Mouse (Mus musculus) cerebellum, adult (tissue): ENCODE results near the gene Fam50b.

Source experiments
- ATAC-seq: cut with Nextera tagmentation; 2 replicates; pipeline ENCODE4 v1.9.2; 2017; ENCODE audit warnings: mild to moderate bottlenecking, moderate library complexity, mixed read lengths; ENCODE audit not compliant: insufficient number of reproducible peaks, low FRiP score, low TSS enrichment

The Fam50b gene

GRCm38 (mm10) chr13:34734686-34735085, at the start of gene Fam50b:
Fam50b (plus strand) TSS chr13:34734850.
- ATAC-seq: no peak

GRCm38 (mm10) chr13:34685008-34685765, 49.5 kb upstream of the Fam50b start:
- ATAC-seq: no peak

- no peak for ATAC-seq
Measured at GRCm38 (mm10) chr13:34691049-34691448, 43.6 kb upstream of the Fam50b start.

- ATAC-seq: no peak
Measured at GRCm38 (mm10) chr13:34693111-34693510, 41.5 kb upstream of the Fam50b start.

DNA sequence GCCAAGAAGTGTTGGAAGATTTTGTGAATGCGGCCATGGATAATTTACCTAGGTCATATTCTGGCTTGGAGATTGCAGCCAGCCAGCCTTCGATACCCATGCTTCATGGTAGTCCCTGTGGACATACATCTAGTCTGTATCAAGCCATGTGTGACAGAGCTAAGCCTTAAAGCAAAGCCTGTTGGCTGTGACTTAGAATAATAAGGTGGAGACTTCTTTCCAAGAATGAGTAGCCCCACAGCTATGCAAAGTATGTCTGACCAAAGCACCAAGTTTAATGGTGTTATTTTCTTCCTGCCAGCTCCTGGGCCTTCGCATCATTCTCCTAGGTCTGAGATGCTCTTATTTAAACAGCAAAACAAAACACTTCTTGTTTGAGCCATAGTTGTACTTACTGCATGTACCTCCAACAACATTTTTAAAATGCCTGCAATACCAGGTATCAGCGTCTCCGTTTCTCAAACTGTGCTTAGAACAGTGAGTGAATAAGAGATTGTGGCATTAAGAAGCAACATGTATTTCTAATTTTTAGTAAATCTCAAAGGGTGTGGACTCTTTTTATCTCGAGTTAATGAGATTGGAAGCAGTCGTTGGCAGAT, 37.8 kb upstream of the Fam50b start:
- ATAC-seq: no peak

GRCm38 (mm10) chr13:34700091-34700490, 34.6 kb upstream of the Fam50b start:
- ATAC-seq: no peak

DNA sequence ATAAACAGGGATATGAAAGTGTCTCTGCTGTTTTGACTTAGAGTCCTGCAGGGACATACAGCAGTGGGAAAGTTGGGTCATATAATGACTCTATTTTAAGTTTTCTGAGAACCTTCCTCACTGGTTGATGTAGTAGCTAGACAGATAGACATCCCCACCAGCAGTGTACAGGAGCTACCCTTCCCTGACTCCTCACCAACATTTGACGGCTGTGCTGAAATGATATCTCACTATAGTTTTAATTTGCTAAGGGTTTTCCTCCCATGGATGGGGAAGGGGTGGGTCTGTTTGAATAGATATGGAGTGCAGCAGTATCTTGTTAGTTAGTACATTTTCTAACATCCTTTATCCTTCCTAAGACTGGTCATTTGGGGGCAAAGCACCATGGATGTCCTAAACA, 34.0 kb upstream of the Fam50b start:
- ATAC-seq: no peak

- ATAC-seq: no peak
Measured at GRCm38 (mm10) chr13:34703301-34703700, 31.3 kb upstream of the Fam50b start.

DNA sequence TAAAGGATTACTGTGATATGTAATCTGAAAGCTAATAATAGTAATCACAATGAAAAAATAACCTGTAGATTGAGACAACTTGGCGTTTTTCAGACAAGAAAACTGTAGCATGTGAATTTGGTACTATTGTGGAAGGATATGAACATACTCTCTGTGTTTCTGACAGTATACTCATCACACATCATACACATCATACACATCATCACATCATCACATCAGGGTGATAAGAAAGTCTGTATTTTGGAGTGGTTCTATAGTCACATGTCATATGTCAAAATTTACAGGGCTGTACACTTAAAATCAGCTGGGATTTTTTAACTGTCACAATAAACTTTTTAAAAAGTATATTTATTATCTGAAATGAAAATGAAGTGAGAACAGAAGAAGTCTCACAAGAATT, 30.9 kb upstream of the Fam50b start:
- no peak for ATAC-seq

DNA sequence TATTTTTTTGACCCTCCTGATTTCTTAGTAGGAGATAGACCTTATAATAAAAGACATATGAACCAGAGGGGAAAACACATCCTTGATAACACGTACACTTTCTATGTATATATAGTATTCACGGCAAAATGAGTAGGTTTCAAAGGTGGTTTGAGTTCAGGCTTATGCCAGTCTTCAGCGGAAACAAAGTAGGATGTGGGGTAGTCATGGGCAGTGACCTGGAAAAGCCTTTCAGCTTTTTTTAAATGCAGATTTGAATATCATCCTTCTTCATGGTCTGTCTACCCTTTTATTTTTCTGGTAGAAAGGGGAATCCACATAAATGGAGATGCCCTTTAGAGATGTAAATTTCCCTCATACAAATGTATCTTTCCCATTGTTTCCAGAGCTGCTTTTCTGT, 29.8 kb upstream of the Fam50b start:
- ATAC-seq: no peak

- ATAC-seq: no peak
Measured at GRCm38 (mm10) chr13:34708955-34709354, 25.7 kb upstream of the Fam50b start.

DNA sequence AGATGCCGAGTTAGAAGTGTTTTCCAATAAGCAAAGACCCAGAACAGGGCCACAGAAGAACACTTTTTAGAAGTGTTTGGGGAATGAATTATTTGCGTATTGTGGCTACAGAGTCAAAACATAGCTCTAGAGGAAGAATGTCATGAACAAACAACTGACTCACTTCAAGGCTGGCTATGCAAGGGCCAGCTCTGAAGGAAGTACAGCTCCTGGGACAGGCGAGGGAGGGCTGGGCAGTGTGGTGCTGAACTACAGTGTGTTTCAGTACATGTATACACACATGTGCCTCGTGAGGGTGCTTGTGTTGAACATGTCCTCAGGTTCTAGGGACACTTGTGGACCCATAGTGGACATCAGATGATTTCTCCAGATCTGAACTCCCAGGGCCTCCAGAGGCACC, 25.1 kb upstream of the Fam50b start:
- no peak for ATAC-seq

DNA sequence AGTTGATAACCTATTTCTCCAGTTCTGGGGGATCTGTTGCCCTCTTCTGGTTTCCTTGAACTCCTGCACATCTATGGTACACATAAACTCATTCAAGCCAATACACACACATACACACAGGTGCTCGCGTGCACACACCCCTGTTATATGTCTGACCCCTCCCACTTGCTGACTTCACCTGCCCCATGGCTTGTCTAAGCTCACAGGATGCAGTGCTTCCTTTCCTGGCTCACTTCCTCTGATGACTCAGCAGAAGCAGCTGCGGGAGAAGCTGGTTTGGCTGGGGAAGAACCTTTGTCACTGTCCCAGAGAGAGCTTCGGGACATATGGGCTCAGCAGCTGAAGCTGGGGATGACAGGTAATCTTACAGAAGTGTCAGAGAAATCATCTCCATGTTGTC, 23.2 kb upstream of the Fam50b start:
- no peak for ATAC-seq

DNA sequence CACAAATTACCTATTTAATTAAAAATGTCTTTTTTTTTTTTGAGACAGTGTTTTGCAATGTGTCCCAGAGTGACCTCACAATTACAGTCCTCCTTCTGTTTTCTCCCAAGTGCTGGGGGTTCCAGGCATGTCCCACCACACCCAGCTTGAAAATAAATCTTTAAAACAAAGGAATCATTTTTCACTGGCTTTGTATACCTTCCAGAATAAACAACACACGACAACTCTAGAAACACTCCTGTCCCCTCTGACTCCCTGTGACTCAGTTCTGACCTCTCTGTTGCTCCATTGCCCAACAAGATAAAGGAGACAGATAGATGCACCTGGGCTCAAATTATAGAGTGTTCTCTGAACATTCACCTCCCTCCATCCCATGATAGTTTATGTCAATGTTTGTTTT, 21.8 kb upstream of the Fam50b start:
- no peak for ATAC-seq

DNA sequence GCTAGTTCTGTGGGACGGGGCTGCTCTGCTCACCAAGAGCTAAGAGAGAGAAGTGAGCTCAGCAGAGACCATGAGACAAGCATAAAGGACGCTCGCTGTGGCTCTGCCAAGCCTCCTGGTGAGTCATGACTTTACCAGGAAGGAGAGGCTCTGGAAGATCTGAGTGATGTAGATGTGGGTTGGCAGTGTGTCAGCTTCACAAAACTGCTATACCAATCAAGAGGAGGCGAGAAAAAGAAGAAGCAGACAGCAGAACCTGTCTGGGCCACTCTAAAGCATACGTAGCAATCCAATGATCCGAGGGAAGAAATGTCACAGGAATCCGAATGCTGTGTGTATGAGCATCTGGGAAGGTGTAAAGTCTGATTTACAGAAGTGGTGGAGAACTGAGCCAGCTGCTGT, 19.2 kb upstream of the Fam50b start:
- no peak for ATAC-seq

- no peak for ATAC-seq
Measured at GRCm38 (mm10) chr13:34724831-34725592, 9.6 kb upstream of the Fam50b start.

- peak; percentile 86 for ATAC-seq
Measured at GRCm38 (mm10) chr13:34725800-34726476, 8.7 kb upstream of the Fam50b start.

DNA sequence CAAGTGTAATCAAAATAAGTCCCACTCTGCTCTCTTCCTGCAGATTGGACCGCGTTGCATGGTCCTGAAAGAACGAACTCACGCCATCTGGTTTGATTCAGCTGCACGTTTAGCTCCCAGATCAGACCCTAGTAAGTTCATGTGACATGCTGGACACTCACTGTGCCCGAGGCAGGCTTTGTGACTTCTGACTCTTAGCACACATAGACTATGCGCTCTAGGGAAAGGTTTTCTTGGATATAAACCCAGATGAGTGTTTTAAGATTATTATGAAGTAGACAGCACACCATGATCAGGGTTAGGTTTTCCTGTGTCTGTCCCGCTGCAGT, 8.2 kb upstream of the Fam50b start:
- no peak for ATAC-seq

DNA sequence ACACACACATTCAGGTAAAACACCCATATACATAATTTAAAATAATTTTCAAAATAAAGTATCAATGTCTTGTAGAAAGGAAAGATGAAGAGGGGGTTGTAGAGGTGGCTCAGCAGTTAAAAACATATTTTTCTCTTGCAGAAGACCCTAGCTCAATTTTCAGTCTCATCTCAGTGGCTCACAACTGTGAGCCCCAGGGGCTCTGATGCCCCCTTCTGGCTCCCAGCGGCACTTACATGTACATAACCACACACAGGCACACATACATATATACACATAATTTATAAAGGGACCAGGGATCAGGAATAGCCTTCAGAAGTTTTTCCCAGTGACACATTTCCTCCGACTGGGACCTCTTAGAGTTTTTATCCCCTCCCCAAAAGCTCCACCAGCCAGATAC, 7.6 kb upstream of the Fam50b start:
- ATAC-seq: no peak

GRCm38 (mm10) chr13:34731551-34731950, 3.1 kb upstream of the Fam50b start:
- no peak for ATAC-seq

DNA sequence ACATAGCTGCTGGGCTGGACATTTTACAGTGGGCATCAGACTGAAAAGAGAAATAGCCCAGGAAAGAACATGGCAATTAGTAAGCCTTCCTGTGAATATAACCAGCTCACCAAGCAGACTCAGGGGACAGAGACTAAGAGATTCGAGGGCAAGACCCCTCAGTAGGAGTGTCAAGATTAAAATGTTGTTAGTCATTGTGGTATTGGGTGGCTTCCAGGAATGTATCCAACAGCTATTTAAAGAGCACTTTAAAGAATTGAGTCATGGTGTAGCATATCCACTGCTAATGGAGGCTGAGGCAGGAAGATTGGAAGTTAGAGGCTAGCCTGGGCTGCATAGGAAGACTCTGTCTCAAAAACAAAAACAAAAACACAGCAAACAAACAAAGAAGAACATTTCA, 870 bp upstream of the Fam50b start:
- no peak for ATAC-seq
